Mouse (Mus musculus): ENCODE data around the gene Ppp1r11. TPM values are rescaled to one million over a fixed set of nuclear protein-coding genes. Genes with fewer than 3 reads are reported as not detected.

Gene Ppp1r11
- polyA plus RNA-seq, 1 experiment from 2014 or later = 157 TPM

GRCm38 (mm10) chr17:36982253-36983155 lies 31.0 kb upstream of the Ppp1r11 start:
- 28% methylated on average over 5 of the region's 5 CpGs for WGBS

GRCm38 (mm10) chr17:36981845-36982244 lies 30.3 kb upstream of the Ppp1r11 start:
- 2% methylated on average over 4 of the region's 4 CpGs for WGBS
- DNase-seq (ENCODE audit: extremely low spot score, low spot score) = no peak
- no peaks in the 10 kb centered on the region for H3K9me3 ChIP-seq
- peaks cover 19% of the 10 kb centered on the region for H3K4me1 ChIP-seq
- no peaks in the 10 kb centered on the region for H3K36me3 ChIP-seq (replicated peaks)
- 0 out of 2 replicates have a peak overlapping the region, but pooled peaks have one; percentile 31 for H3K27ac ChIP-seq
- H3K27me3 ChIP-seq (ENCODE audit: poor library complexity, severe bottlenecking) = peaks cover 35% of the 10 kb centered on the region
- H3K4me3 ChIP-seq = peak overlapping the region; percentile 27

More at GRCm38 (mm10) chr17:36982253-36983155, 31.0 kb upstream of the Ppp1r11 start:
- Histone ChIP-seq H3K27me3 (ENCODE audit: poor library complexity, severe bottlenecking) (peaks cover 42% of the 10 kb centered on the region), H3K27ac (no peak overlapping the region), H3K4me3 (no peak overlapping the region), H3K9me3 (no peaks in the 10 kb centered on the region), H3K36me3 (replicated peaks) (no peaks in the 10 kb centered on the region), H3K4me1 (peaks cover 19% of the 10 kb centered on the region)
- no peak for DNase-seq (ENCODE audit: extremely low spot score, low spot score)

- H3K36me3 ChIP-seq (replicated peaks) = no peaks in the 10 kb centered on the region
- H3K4me3 ChIP-seq = peak within 1 kb of the TSS; percentile 27
- H3K27ac ChIP-seq = peak within 1 kb of the TSS; percentile 31; the same call in 1 of the 2 replicates
- peaks cover 30% of the 10 kb centered on the region for H3K27me3 ChIP-seq (ENCODE audit: poor library complexity, severe bottlenecking)
- 12% methylated on average over 18 of the region's 18 CpGs for WGBS
- DNase-seq (ENCODE audit: extremely low spot score, low spot score) = no peak
- H3K4me1 ChIP-seq = peaks cover 19% of the 10 kb centered on the region
- no peaks in the 10 kb centered on the region for H3K9me3 ChIP-seq
Observed at GRCm38 (mm10) chr17:36981221-36981813, 29.8 kb upstream of the Ppp1r11 start, which contains the start of gene 2410137M14Rik. Gene 2410137M14Rik, minus strand, starts transcription at chr17:36981237.

- WGBS = 80% methylated on average over 8 of the region's 8 CpGs
- H3K4me1 ChIP-seq = no peaks in the 10 kb centered on the region
- no peak for DNase-seq (ENCODE audit: extremely low spot score, low spot score)
Observed at GRCm38 (mm10) chr17:36973271-36973787, 21.8 kb upstream of the Ppp1r11 start.

GRCm38 (mm10) chr17:36972791-36973190 lies 21.2 kb upstream of the Ppp1r11 start:
- Histone ChIP-seq H3K9me3 (no peaks in the 10 kb centered on the region), H3K27me3 (ENCODE audit: poor library complexity, severe bottlenecking) (no peaks in the 10 kb centered on the region), H3K27ac (no peak overlapping the region), H3K36me3 (replicated peaks) (no peaks in the 10 kb centered on the region), H3K4me3 (no peak overlapping the region), H3K4me1 (no peaks in the 10 kb centered on the region)
- 89% methylated on average over 3 of the region's 3 CpGs for WGBS
- DNase-seq (ENCODE audit: extremely low spot score, low spot score) = no peak

More at GRCm38 (mm10) chr17:36973271-36973787, 21.8 kb upstream of the Ppp1r11 start:
- Histone ChIP-seq H3K27me3 (ENCODE audit: poor library complexity, severe bottlenecking) (no peaks in the 10 kb centered on the region), H3K9me3 (no peaks in the 10 kb centered on the region), H3K4me3 (no peak overlapping the region), H3K36me3 (replicated peaks) (no peaks in the 10 kb centered on the region), H3K27ac (no peak overlapping the region)

- no peak for DNase-seq (ENCODE audit: extremely low spot score, low spot score)
- H3K9me3 ChIP-seq = no peaks in the 10 kb centered on the region
- H3K4me3 ChIP-seq = no peak overlapping the region
- H3K4me1 ChIP-seq = no peaks in the 10 kb centered on the region
- no peaks in the 10 kb centered on the region for H3K27me3 ChIP-seq (ENCODE audit: poor library complexity, severe bottlenecking)
- 92% methylated on average over 6 of the region's 6 CpGs for WGBS
- no peak overlapping the region for H3K27ac ChIP-seq
- no peaks in the 10 kb centered on the region for H3K36me3 ChIP-seq (replicated peaks)
Observed at GRCm38 (mm10) chr17:36971172-36971850, 19.8 kb upstream of the Ppp1r11 start.

GRCm38 (mm10) chr17:36970316-36970890 lies 18.9 kb upstream of the Ppp1r11 start:
- no peaks in the 10 kb centered on the region for H3K27me3 ChIP-seq (ENCODE audit: poor library complexity, severe bottlenecking)
- no peaks in the 10 kb centered on the region for H3K4me1 ChIP-seq
- DNase-seq (ENCODE audit: extremely low spot score, low spot score) = no peak
- H3K4me3 ChIP-seq = no peak overlapping the region
- WGBS = 82% methylated on average over 14 of the region's 14 CpGs
- H3K36me3 ChIP-seq (replicated peaks) = no peaks in the 10 kb centered on the region
- H3K9me3 ChIP-seq = no peaks in the 10 kb centered on the region
- no peak overlapping the region for H3K27ac ChIP-seq

GRCm38 (mm10) chr17:36966875-36967274 lies 15.3 kb upstream of the Ppp1r11 start:
- no peaks in the 10 kb centered on the region for H3K36me3 ChIP-seq (replicated peaks)
- no peak overlapping the region for H3K4me3 ChIP-seq
- no peaks in the 10 kb centered on the region for H3K9me3 ChIP-seq
- DNase-seq (ENCODE audit: extremely low spot score, low spot score) = no peak
- no peak overlapping the region for H3K27ac ChIP-seq
- no peaks in the 10 kb centered on the region for H3K27me3 ChIP-seq (ENCODE audit: poor library complexity, severe bottlenecking)
- H3K4me1 ChIP-seq = no peaks in the 10 kb centered on the region
- 95% methylated on average over 1 of the region's 1 CpGs for WGBS

- Histone ChIP-seq H3K4me1 (peaks cover 19% of the 10 kb centered on the region), H3K4me3 (no peak overlapping the region), H3K9me3 (no peaks in the 10 kb centered on the region), H3K27ac (no peak overlapping the region), H3K36me3 (replicated peaks) (peaks cover 7% of the 10 kb centered on the region), H3K27me3 (ENCODE audit: poor library complexity, severe bottlenecking) (no peaks in the 10 kb centered on the region)
- 70% methylated on average over 1 of the region's 1 CpGs for WGBS
- no peak for DNase-seq (ENCODE audit: extremely low spot score, low spot score)
Observed at GRCm38 (mm10) chr17:36961125-36961524, 9.6 kb upstream of the Ppp1r11 start.

GRCm38 (mm10) chr17:36958884-36959283 lies 7.3 kb upstream of the Ppp1r11 start:
- Histone ChIP-seq H3K4me3 (peak overlapping the region; percentile 80), H3K4me1 (peaks cover 19% of the 10 kb centered on the region), H3K36me3 (replicated peaks) (peaks cover 27% of the 10 kb centered on the region), H3K27me3 (ENCODE audit: poor library complexity, severe bottlenecking) (no peaks in the 10 kb centered on the region), H3K27ac (peak overlapping the region; percentile 87), H3K9me3 (no peaks in the 10 kb centered on the region)
- WGBS = 10% methylated on average over 12 of the region's 12 CpGs
- DNase-seq (ENCODE audit: extremely low spot score, low spot score) = no peak

GRCm38 (mm10) chr17:36957999-36958743 lies 6.6 kb upstream of the Ppp1r11 start, which contains the start of the genes Znrd1 and Znrd1as:
Gene Znrd1, minus strand, starts transcription at chr17:36958559.
Gene Znrd1as, plus strand, starts transcription at chr17:36958592.
- peak; percentile 95 for DNase-seq (ENCODE audit: extremely low spot score, low spot score)
- H3K36me3 ChIP-seq (replicated peaks) = peaks cover 34% of the 10 kb centered on the region
- H3K27me3 ChIP-seq (ENCODE audit: poor library complexity, severe bottlenecking) = no peaks in the 10 kb centered on the region
- under 1% methylated on average over 46 of the region's 46 CpGs for WGBS
- H3K4me3 ChIP-seq = peak within 1 kb of the TSS; percentile 80
- peaks cover 19% of the 10 kb centered on the region for H3K4me1 ChIP-seq
- H3K9me3 ChIP-seq = no peaks in the 10 kb centered on the region
- peak within 1 kb of the TSS; percentile 87 for H3K27ac ChIP-seq

All from forebrain, embryonic 10.5 days (tissue).